Mouse (Mus musculus): Measurements from ENCODE around the gene Itgb2.

Gene Itgb2

DNA sequence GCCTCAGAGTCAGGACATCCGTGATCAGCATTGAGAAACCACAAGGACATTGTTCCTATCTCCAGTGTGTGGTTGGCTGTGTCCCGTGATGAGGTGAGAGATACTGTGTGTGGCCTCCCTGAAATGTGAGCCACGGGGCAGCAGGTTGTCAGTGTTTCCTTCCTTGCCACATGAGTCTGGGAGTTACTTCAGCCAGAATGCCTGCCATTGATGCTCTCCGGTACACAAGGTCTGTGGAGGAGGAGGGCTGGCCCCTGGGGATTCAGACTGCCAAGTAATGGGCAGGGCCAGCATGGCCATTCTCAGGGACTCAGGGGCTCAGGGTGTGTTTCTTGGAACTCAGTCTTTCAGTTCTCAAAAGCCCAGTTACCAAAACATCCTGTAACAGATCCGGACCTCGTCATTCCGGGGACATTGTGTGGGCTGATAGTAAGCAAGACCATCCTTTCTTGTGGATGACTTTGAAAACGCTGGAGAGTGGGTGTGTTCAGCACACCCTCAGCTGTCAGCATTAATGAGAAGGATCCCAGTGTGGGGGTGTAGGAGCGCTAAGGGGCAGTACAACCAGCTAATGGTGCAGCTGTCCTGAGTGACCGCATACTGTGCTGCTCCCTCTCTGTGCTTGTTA, 53.9 kb downstream of the Itgb2 start:
- CTCF ChIA-PET, result no interaction called here

DNA sequence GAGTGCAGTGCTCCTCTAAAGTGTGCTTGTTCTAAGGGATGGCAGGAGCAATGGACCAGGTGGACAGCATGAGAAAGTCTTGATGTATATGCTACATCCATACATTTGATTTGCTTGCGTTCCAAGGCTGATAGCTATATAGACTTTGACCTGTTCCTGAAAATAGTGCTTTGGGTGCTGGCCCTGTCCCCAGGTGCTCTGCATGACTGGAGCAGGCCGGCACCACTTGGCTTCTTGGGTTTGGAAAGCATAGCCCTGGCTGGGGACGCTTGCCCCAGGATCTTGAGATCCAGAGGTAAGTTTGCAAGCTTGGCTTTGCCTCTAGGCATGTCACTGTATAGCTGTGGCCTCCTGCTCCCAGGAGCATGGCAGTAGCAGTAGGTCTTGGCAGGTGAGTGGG, 56.6 kb downstream of the Itgb2 start:
- CTCF ChIA-PET, result no interaction called here

DNA sequence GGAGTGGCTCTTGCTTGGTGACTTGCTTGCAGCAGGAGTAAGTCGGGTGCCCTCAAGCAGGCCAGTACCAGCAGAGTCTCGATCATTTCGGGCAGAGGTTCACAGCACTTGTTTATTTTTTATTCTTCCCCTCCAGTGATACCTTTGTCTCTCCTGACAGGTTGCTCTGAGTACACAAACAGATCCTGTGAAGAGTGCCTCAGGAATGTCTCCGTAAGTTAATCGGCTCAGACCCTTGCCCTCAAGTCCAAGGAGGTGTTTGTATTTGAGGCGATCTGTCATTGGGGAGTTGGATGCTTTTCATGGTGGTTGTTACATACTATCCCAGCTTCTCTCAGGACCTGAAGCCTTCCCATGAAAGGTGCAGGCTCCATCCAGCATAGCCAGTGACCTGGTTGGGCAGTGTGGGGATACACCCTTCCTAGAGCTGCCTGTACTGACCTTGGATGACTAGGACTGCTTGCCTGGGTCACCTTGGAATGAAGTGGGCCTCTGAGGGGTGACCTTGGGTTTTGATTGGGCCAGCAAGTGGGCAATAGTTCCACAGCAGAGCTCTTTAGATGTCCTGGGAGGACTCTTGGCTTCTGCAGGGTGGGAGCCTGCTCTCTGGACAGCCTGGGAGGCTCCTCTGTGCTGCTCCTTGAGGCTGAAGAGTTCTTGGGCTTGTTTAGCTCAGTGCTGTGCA, 57.2 kb downstream of the Itgb2 start:
- CTCF ChIA-PET, result no interaction called here

DNA sequence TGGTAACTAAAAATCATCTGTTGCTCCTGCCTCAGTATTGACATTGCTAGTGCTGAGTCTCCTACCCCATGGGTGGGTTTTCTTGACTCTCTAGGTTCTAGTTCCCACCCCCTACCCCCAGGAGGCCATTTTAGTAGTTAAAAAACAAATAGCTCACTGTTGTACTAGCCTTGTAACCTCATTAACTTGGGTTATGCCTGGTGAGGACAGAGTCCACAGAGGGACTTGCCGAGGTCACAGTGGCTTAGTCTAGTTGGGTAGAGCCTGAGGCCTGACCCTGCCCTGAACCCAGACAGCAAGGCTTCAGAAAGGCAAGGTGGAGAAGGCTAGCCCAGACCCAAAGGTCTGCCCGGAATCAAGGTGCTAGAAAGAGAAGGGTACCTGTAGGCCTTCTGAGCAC, 58.0 kb downstream of the Itgb2 start:
- CTCF ChIA-PET, result no interaction called here

DNA sequence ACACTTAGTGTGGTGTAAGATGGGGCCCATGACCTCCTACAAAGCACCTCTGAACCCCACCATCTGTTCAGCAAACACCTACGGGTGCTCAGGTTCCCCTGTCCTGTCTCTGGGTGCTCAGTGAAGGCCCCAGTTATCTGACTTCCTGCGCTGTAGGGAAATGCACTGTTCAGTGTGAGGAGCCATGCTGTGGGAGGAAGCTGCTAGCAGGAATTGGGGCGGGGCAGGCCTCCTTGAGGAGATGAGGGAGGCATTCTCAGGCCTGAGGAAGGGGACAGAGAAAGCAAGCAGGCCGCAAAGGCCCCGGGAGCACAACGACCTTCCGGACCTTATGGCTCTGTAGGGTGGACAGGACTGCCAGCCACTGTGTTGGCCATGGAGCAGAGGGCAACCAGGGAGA, 59.1 kb downstream of the Itgb2 start:
- CTCF ChIA-PET, result no interaction called here

DNA sequence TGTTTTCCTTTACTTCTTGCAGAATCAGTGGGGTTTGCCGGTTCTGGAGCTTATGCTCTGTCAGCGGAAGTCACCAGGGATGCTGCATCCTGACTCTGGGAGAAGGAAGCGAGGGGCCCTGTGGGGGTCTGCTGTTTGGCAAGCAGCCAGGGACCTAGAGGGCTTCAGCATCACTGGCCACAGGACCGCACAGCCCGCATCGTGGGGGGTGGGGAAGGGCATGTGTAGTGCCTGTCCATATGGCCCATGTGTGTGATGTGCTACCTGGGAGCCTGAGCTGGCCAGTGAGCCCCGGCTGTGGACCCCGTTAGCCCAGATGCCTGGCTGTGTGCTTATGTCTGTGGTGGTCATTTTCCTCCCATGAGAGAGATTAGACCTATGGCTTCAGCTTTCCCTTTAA, 59.7 kb downstream of the Itgb2 start:
- CTCF ChIA-PET, result no interaction called here

DNA sequence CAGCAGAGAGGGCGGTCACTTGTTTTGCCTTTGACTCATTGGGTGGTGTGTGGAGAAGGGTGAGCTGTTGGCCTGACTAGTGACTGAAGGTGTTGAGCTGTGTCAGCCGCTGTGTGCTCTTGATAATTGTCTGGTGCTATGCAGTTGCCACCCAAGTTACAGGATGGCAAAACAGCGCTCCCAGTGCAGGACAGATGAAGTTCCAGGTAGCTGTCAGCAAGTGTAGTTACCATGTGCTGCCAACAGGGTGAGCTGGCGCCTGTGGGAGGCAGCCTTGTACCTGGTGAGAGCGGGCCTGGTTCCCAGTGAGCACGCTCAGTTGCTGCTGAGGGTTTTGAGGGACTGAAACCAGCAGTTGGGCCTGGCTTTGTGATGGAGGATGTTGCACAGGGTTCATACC, 60.8 kb downstream of the Itgb2 start:
- CTCF ChIA-PET, result no interaction called here

DNA sequence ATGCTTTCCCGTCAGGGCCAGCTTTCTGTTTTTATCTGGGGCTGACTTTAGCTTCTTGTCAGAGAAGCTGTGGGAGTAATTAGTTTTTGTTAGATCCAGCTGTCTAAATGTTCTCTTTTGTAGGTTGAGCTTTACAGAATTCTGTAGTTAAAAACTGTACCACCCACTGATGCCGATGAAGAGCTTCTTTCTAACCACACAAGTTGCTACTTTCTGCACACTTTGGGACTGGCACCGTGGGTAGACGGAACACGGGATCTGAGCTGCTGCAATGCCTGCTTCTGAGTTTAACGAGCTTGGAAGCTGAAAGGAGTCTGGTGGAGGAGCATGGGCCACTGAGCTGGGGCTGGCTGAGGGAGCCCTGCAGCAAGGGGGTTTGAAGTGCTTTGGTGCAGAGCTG, 61.5 kb downstream of the Itgb2 start:
- CTCF ChIA-PET, result no interaction called here

DNA sequence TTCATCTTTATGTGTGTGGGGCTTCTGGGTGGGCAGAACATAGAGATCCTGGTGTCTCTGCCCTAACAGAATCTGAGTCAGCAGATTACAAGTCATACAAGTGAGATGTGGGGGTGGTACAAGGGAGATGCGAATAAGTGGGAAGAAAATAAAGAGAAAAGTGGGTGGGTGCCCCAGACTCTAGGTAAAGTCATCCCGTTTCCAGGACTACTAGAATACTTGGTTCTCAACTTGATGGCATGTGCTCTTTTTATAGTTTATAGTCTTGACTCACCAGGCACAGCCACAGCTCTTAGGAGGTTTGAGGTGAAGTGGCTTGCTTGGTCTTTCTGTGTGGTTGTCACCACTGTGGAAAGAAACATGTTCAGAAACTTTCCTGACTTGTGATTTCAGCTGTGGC, 66.0 kb downstream of the Itgb2 start:
- CTCF ChIA-PET, result no interaction called here

DNA sequence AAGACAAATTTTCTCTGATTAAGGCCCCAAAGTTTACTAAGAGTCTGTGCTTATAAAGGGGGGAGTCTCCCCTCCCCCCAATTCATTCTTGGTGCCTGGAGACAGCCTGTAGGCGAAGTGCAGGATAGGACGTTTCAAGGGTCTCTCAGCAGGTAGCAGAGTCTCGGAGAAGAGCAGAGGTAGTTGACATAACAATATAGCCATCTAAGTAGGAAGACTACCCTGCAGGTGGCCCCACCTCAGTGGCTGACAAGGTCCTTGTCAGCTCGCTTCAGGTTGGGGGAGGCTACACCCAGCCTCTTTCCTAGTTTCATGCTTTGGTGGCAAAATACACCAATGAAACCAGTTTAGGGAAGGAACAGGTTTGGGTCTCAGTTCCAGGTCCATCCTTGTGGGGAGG, 73.0 kb downstream of the Itgb2 start:
- CTCF ChIA-PET, result no interaction called here

DNA sequence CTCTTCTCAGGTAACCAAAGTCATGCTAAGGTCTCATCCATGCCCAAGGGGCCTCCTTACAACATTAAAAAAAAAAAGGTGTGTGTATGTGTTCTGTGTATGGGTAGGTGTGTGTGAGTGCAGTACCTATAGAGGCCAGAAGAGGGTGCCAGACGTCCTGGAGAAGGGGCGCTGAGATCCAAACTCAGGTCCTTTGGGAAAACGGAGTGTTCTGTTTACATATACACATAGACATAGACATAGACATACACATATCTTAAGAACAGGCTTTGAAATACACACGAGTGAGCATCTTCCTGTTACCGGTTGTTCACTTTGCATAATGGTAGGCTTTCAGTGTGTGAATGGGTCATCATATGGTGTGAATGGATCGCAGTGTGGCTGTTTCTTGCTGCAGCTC, 74.1 kb downstream of the Itgb2 start:
- CTCF ChIA-PET, result interaction anchor here (1.0 kb wide), 1 partner anchor 23 kb away, joined by 3 read pairs; no protein-coding TSS in a partner anchor

DNA sequence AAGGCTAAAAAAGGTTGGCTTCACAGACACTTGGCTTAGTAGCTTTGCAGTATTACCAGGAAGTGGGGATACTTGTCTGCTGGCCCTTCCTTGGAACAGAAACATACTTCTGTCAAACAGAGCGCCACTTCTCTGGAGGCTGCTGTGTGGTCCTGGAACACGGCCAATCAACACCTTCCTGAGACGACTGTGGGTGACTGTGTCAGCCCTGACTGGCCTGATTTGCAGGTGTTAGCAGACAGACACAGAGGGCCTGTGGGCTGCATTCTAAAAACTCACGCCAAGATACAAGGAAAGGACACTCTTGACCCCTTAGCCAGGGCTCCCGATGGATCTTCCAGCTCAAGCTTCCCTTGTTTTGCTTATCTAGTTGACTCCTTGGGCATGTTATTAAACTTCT, 74.9 kb downstream of the Itgb2 start:
- CTCF ChIA-PET, result interaction anchor here (1.0 kb wide), 1 partner anchor 24 kb away, joined by 3 read pairs; no protein-coding TSS in a partner anchor

DNA sequence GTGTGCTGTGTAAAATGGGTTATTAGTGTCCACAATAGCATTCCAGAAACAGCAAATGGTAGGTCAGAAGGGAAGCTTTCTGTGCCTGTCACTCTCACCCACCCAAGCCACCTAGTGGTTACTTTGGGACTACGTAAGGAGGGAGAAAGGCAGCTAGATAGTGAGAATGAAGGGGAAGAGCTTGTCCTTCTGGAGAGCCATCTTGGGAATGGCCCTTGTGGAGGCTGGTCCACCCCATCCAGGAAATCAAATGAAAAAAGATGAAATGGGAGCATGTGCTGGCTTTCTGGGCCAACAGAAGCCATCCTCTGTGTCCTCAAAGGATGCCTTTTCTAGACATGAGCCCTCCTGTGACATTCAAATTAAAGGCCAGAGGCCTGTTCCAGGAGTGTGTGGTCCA, 75.3 kb downstream of the Itgb2 start:
- CTCF ChIA-PET, result no interaction called here

DNA sequence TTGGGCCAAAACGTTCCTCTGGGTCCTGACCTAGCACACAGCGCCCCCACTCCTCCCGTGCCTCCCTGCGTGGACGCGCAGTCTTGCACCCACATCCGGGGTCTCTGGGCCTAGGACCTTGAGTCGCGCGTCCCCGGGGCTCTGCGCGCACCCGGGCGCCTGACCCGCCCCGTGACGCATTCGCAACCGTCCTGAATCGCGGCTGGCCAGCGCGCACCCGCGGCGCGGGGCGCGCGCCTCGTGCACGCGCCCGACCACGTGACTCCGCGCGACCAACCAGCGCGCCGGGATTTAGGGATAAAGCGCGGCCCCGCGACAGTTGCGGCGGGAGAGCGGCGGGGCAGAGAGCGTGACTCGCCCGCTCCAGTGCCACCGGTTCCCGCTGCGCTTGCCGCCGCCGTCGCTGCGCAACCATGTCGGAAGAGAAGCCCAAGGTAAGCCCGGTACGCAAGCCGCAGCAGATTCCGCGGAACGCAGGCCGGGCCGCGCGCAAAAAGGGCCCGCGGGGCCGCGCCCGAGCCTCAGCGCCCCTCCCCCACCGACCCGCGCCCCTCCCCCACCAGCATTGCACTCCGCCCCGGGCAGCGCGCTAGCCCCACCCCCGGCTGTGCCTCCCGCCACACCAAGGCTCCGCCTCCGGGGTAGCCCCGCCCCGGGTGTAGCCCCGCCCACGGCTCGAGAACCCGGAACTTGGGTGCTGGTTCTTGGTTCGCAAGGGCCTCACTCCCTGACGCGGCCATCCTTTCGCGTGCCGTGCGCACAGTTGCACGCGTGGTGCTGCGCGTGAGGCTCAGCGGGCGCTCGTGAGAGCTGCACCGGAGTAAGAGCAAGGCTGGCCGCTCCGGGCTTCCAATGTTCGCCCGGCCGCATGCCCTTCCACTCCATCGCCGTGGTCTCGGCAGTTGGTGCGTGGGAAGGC, 76.1 kb downstream of the Itgb2 start, which contains the start of the genes Sumo3 and Gm49325:
Sumo3 (plus strand) TSS at position 190 of the 919 bp plus-strand sequence.
Gm49325 (plus strand) TSS at position 290 of the 919 bp plus-strand sequence.
- CTCF ChIA-PET, result interaction anchor here (0.6 kb wide), 1 partner anchor 74 kb away, joined by 8 read pairs; no protein-coding TSS in a partner anchor

DNA sequence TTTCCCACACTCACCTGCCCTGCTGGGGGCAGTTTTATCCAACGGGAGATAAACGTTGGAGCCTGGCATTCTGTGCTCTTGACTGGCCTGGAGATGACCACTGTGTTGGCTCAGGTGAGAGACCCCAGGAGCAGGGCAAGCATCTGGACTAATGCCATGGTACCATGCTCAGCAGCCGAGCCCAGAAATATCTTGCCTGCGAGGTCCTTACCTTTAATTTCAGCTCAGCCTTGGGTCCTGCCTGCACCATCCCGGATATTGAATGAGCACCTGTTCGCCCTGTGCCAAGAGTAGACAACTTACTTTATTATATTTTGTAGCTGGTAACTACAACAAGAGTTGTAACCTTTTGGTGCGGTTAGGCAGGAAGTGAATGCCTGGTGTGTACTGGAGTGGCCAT, 76.8 kb downstream of the Itgb2 start:
- CTCF ChIA-PET, result interaction anchor here (0.6 to 0.8 kb wide), 3 partner anchors 23 to 222 kb away, joined by 3 to 12 read pairs (median 8); no protein-coding TSS in a partner anchor

DNA sequence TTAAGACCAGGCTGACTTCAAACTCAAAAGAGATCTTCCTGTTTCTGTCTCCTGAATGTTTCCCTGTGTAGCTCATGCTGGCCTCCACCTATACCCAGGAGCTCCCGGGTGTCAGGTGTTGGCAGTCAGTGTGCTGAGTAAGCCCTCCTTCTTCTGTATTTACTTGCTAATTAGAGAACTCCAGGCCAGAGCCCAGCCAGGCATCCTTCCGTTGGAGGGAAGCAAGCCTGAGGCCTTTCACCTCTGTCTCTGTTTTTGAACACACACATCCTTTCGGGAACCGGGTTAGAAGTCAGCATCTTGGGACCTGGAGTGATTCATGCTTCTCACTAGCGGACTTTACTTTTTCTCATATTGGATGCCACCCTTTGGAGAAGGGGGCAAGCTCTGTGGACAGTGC, 77.4 kb downstream of the Itgb2 start:
- CTCF ChIA-PET, result interaction anchor here (0.7 to 0.8 kb wide), 3 partner anchors 23 to 964 kb away, joined by 3 to 15 read pairs (median 12); no protein-coding TSS in a partner anchor

DNA sequence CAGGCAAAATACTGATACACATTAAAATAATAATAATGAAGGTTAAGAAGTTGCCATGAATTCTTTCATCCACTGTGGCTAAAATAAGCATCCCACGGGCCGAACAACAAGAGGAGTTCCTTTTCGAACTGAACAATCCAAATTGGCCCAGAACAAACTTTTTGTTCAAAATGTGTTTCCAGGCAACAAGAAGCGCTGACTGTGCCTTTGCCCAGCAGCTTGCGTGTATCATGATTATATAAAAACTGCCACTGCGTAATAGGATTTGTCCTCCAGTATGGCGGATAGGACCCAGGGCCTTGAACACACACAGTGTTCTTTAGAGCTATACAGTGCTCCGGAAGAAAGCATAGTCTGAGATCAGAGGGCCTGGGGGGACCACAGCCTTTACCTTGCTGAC, 78.5 kb downstream of the Itgb2 start:
- CTCF ChIA-PET, result no interaction called here

DNA sequence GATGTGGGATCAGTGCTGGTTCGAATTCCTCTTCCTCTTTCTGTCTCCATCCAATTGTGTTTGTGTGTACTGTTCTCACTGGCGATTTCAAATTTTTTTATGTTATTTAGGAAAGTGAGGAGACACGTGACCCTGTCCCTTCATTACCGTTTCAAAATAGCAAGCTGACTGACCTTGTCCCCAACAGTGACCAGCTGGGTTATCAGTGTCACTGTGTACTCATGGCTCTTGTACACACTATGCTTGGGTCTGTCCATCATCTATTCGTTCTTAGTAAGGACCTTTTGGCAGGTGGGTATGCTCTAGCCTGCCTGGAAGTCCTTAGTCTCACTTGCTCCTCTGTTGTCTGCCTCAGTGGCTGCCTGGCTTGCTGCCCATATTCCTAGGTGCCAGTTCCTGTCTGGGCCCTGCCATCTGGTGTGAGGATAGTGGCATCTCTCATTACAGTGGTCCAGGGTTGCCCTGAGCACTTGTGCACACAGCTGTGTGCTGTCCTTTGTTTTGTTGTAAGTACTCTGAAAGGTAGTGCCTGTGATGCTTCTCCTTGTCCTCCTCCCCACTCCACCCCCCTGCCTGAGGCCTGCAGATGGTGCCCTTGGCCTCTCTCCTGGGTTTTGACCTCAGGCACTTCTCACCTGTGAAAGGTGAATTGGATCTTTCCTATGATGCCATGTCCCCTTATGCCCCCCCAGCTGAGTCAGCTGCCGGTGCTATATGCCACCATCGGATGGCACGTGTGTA, 80.3 kb downstream of the Itgb2 start:
- CTCF ChIA-PET, result no interaction called here

DNA sequence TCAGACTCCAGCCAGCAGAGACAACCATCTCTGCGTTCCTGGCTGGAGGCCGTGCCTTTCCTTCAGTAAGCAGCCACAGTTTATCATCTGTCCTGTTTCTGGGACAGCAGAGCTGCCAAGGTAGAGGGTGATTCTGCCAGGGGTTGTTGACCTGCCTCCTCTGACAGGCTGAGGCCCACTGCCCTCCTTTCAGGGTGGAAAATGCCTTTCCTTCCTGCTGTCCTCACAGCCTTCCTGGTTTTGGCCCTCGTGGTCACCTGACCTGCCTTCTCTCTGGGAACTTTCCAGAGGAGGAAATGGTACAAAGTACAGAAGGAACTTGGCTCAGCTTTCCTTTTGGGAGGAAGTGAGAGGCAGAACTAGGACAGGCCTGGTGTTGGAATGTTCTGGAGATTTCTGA, 83.4 kb downstream of the Itgb2 start:
- CTCF ChIA-PET, result interaction anchor here (0.7 kb wide), 1 partner anchor 99 kb away, joined by 3 read pairs; no protein-coding TSS in a partner anchor

All from spleen, embryonic (tissue).